Mouse (Mus musculus) MEL (cell line): ENCODE data around the gene Gm49673.
"Not testable (repeated sequence)": the region's sequence is repeated elsewhere in the genome, so short reads cannot be mapped to it uniquely, and the experiment has no call there.

Experiments
- CTCF ChIP-seq, 3 experiments: IDR thresholded peaks in 2 of 3; conservative IDR thresholded peaks in 1 of 3; 2 replicates each; pipeline ENCODE4 v1.5.1; 2011 to 2012; ENCODE audit warnings: low read length in 3 of 3, low read depth in 2 of 3, mild to moderate bottlenecking in 2 of 3, improper control_type of control experiment in 1 of 3, inconsistent platforms in 1 of 3, mixed read lengths in 1 of 3, moderate library complexity in 1 of 3; ENCODE audit not compliant: control insufficient read depth in 1 of 3, insufficient read depth in 1 of 3, poor library complexity in 1 of 3, severe bottlenecking in 1 of 3
- EP300 ChIP-seq, 2 experiments: IDR thresholded peaks; 2 replicates each; pipeline ENCODE4 v1.6.1; 2011; ENCODE audit warnings: improper control_type of control experiment in 2 of 2, low read length in 2 of 2, low read depth in 1 of 2, mild to moderate bottlenecking in 1 of 2
- GATA1 ChIP-seq: IDR thresholded peaks from 2 replicates; pipeline ENCODE4 v1.6.1; 2011; ENCODE audit warnings: low read depth, low read length, improper control_type of control experiment
- MAFK ChIP-seq: IDR thresholded peaks from 2 replicates; pipeline ENCODE4 v1.6.1; 2011; ENCODE audit warnings: low read depth, mild to moderate bottlenecking, low read length, improper control_type of control experiment, borderline replicate concordance
- POLR2A ChIP-seq, 2 experiments: IDR thresholded peaks; 2 replicates each; pipeline ENCODE4 v1.6.1; 2011 to 2012; ENCODE audit warnings: low read length in 2 of 2, mild to moderate bottlenecking in 2 of 2, control low read depth in 1 of 2, improper control_type of control experiment in 1 of 2, low read depth in 1 of 2, moderate library complexity in 1 of 2; ENCODE audit not compliant: control insufficient read depth in 1 of 2, insufficient read depth in 1 of 2, poor library complexity in 1 of 2
- POLR2AphosphoS5 ChIP-seq: IDR thresholded peaks from 2 replicates; pipeline ENCODE4 v1.6.1; 2012; ENCODE audit warnings: low read depth, borderline replicate concordance, mild to moderate bottlenecking, inconsistent platforms, low read length, moderate library complexity, mixed read lengths
- RCOR1 ChIP-seq: IDR thresholded peaks from 2 replicates; pipeline ENCODE4 v1.6.1; 2012; ENCODE audit warnings: low read depth, mild to moderate bottlenecking, inconsistent platforms, low read length, improper control_type of control experiment
- TAL1 ChIP-seq: IDR thresholded peaks from 2 replicates; pipeline ENCODE4 v1.6.1; 2012; ENCODE audit warnings: mild to moderate bottlenecking, inconsistent platforms, low read length, moderate library complexity, mixed read lengths
- TBP ChIP-seq: IDR thresholded peaks from 2 replicates; pipeline ENCODE4 v1.8.0; 2011; ENCODE audit warnings: low read depth, low read length, improper control_type of control experiment
- TCF12 ChIP-seq: IDR thresholded peaks from 2 replicates; pipeline ENCODE4 v1.6.1; 2014; ENCODE audit warnings: low read depth, mild to moderate bottlenecking, inconsistent platforms, low read length, improper control_type of control experiment, moderate library complexity
- USF1 ChIP-seq: IDR thresholded peaks from 2 replicates; pipeline ENCODE4 v1.6.1; 2014; ENCODE audit warnings: low read depth, mild to moderate bottlenecking, inconsistent platforms, low read length, improper control_type of control experiment, moderate library complexity
- USF2 ChIP-seq, 2 experiments: IDR thresholded peaks; 2 replicates each; pipeline ENCODE4 v1.6.1; 2011 to 2012; ENCODE audit warnings: improper control_type of control experiment in 2 of 2, low read length in 2 of 2, borderline replicate concordance in 1 of 2, inconsistent platforms in 1 of 2, low read depth in 1 of 2, mild to moderate bottlenecking in 1 of 2; ENCODE audit not compliant: insufficient read depth in 1 of 2
- ZC3H11A ChIP-seq: IDR thresholded peaks from 2 replicates; pipeline ENCODE4 v1.6.1; 2012; ENCODE audit warnings: low read depth, mild to moderate bottlenecking, inconsistent platforms, low read length, improper control_type of control experiment

DNA sequence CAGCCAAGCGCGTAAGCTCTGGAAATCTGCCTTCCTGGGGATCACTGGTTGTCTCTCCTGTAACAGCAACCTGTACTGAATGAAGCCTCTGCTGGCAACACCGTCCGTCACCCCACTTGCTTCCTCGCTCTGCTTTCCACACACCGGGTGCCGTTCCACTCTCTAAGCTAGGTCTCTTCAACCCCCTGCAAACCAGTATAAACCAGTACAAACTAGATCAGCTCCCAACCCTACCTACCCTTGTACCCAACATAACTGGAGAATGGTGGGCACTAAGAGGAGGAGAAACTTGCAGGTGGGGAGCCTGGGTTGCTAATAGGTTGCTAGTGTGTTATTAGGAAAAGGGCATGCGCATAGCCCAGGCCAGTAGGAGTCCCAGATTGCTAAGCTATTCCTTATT lies 8.4 kb upstream of the Gm49673 start:
- not testable (repeated sequence) for TF ChIP-seq ZC3H11A; TBP; CTCF (IDR thresholded peaks at IDR 0.05 in 2 of 3, conservative IDR thresholded peaks at IDR 0.05 in 1 of 3; ENCODE audit: control insufficient read depth in 1 of 3, insufficient read depth in 1 of 3, low read depth in 2 of 3, low read length in 3 of 3, poor library complexity in 1 of 3, severe bottlenecking in 1 of 3); TCF12; POLR2A (IDR thresholded peaks at IDR 0.05; ENCODE audit: control insufficient read depth in 1 of 2, insufficient read depth in 1 of 2, low read depth in 1 of 2, low read length in 2 of 2, poor library complexity in 1 of 2); MAFK; USF1; EP300 (IDR thresholded peaks at IDR 0.05; ENCODE audit: low read depth in 1 of 2, low read length in 2 of 2); POLR2AphosphoS5; GATA1; USF2 (IDR thresholded peaks at IDR 0.05; ENCODE audit: borderline replicate concordance in 1 of 2, insufficient read depth in 1 of 2, low read depth in 1 of 2, low read length in 2 of 2); RCOR1; TAL1
